Mouse (Mus musculus) ovary, adult 2 months (tissue): ENCODE measurements around the gene Fam183b. TPM values are rescaled to one million over a fixed set of nuclear protein-coding genes. Genes with fewer than 3 reads are reported as not detected.

Source experiments
- polyA plus RNA-seq: library from polyadenylated mRNA; depleted of rRNA; stranded (reverse); fragments of >200 nt; gene quantifications from 2 replicates; pipeline ENCODE4 v1.2.3, GENCODE M21; 2012; rRNA removed

Fam183b gene
- 11.9 and 17.3 TPM in 2 replicates for polyA plus RNA-seq

DNA sequence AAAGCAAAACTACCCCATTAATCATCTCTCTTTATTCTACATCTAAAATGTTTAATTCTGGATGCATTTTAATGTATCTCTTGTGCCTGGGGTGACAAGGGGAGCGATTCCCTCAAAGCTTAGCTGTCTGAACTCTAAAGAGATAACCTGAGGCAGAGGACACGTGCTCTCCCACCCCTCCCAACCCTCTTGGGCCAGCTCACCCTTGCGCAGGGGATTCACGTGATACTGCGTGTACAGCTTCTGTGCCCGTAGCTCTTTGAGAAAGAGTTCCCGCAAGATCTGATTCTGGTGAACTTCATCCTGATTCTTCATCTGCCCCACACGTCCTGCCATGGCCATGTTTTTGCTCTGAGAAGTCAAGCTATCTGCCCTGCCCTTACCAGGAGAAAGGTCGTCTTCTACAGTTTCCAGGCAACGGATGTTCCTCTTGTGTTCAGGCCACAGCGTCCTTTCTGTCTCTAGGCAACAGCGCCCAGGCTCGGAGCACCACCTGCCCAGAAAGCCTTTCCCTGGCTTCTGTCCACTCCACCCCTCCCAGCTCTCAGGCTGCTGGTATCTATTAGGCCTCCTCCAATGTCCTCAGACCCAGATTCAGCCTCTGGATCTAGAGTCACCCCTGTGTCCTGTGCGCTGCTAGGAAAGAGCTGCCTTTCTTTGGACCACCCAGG is at the start of gene Fam183b:
TSS of gene Fam183b (minus strand) at position 403 of the 671 bp plus-strand sequence.

DNA sequence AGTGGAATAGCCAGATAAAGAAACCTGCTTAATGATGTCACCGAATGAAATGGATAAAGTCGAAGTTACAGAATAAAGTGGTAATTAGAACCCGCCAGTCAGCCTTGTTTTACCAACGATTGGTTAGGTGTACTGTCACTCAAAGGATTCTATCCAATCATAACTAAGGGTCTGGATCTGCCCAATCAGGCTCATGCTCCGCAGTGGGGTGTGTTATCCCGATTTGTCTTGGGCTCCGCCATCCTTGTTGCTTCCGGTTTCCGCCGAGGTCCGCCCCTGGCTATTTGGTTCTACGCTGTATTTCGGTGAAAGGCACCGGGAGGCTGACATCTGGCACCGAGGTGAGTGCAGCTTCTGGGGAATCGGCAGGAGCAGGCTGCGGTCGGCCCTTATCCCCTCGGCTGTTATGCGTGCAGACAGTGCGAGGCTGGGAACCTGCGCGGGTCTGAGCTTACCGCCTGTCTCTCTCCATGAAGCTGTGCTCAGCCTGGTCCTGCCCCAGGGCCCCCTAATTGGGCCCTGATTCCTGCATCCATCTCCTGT is 45.2 kb upstream of the Fam183b start, which contains the start of gene Gm12258:
TSS of gene Gm12258 (plus strand) at position 240 of the 543 bp plus-strand sequence.

DNA sequence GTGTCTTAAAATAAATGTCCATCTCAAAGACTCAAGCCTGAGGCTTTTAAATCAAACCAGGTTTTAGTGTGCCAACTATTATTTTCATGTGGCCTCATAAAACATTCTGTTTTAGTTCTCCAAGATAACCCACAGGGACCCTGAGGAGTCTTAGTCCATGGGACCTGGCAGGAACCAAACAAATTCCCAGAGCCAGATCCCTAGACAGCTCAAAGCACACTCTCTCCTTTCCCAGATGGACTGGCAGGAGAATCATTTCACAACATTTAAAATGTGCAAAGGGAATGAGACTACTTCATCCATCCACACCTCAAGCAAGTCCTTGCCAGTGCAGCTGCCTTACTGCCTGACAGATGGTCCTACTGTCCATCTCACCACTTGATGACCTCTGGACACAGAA is 37.2 kb upstream of the Fam183b start, which contains the start of gene Olfr311:
TSS of gene Olfr311 (plus strand) at position 301 of the 400 bp plus-strand sequence.

DNA sequence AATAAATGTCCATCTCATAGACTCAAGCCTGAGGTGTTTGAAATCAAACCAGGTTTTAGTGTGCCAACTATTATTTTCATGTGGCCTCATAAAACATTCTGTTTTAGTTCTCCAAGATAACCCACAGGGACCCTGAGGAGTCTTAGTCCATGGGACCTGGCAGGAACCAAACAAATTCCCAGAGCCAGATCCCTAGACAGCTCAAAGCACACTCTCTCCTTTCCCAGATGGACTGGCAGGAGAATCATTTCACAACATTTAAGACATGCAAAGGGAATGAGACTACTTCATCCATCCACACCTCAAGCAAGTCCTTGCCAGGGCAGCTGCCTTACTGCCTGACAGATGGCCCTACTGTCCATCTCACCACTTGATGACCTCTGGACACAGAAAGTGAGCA is 27.2 kb upstream of the Fam183b start, which contains the start of gene Olfr312:
TSS of gene Olfr312 (plus strand) at position 301 of the 400 bp plus-strand sequence.

DNA sequence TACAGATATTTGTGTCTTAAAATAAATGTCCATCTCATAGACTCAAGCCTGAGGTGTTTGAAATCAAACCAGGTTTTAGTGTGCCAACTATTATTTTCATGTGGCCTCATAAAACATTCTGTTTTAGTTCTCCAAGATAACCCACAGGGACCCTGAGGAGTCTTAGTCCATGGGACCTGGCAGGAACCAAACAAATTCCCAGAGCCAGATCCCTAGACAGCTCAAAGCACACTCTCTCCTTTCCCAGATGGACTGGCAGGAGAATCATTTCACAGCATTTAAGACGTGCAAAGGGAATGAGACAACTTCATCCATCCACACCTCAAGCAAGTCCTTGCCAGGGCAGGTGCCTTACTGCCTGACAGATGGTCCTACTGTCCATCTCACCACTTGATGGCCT is 12.9 kb upstream of the Fam183b start, which contains the start of gene Olfr313:
TSS of gene Olfr313 (plus strand) at position 301 of the 400 bp plus-strand sequence.

DNA sequence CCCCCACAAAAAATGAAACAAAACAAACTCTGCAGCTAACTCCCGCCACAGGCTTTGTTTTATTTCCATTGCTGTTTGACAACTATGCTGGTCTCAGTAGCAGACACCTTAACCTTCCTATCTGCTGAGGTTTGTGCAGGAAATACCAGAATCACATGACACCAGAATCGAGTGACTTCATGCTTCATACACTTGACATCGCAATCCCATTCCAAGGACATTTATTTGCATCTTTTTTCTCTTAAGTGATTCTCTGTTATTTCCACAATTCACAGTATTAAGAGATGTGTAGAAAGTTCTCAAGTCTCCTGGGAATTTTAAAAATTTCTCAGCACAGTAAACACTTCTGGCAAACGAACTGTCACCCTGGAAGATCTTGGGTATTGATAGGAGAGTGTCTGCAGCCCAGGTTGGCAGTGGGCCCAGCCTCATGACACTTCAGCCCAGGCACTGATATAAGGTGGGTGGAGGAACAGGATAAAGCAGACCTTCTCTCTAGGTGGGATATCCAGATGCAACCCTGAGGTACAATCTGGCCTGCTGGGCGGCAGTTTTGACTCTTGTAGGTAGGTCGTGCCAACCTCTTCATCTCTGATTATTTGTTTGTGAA is 19.2 kb downstream of the Fam183b start, which contains the start of gene Olfr314:
TSS of gene Olfr314 (plus strand) at position 473 of the 610 bp plus-strand sequence.

DNA sequence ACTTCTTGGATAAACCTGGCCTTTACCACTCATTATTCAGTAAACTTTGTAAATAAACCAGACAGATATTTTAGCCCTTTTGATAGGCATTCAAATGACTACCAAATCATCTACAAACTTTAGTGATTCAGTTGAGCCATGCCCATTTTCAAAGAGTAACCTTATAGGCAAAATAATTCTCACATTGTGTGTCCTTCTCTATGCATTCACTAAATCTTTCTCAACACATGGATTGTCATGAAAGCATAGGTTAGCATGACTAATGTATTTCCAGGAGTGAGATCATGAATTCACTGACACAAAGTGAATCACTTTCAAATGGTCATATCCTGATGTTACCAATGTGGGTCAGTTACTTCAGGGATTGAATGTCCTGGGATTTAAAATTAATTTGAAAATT is 28.9 kb downstream of the Fam183b start, which contains the start of gene Olfr315:
TSS of gene Olfr315 (plus strand) at position 301 of the 400 bp plus-strand sequence.

DNA sequence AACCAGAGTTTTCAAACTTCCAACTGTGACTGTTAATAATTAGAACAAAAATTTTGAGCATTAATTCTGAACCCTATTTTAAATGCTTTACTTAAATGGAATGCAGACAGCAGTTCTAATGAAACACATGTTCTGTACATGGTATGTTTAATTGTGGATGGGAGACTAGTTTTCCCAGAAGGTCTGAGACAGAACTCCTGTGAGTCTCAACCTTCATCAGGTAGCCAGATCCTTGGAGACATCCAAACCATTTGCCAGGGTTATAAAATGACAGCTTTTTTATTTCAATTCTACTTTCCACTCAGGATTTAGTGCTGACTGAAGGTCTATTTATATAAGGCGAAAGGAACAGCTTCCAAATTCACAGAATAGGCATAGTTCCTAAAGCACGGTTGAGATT is 49.3 kb downstream of the Fam183b start, which contains the start of gene Olfr316:
TSS of gene Olfr316 (plus strand) at position 301 of the 400 bp plus-strand sequence.

Other genes starting within 250 kb of the Fam183b start
- 0.24 and 0.40 TPM in 2 replicates for gene Olfr328, start 246.3 kb downstream of the Fam183b start, polyA plus RNA-seq
- gene Olfr224, start 231.4 kb downstream of the Fam183b start, polyA plus RNA-seq: 0.50 TPM in 1 of 2 replicates, not detected in the other
- not detected in 2 replicates for gene Olfr325, start 224.2 kb downstream of the Fam183b start, polyA plus RNA-seq
- gene Olfr324, start 206.8 kb downstream of the Fam183b start, polyA plus RNA-seq: not detected in 2 replicates
- gene 2210407C18Rik, start 185.9 kb downstream of the Fam183b start, polyA plus RNA-seq: 0.28 TPM in 1 of 2 replicates, not detected in the other
- not detected in 2 replicates for gene Olfr323, start 171.5 kb downstream of the Fam183b start, polyA plus RNA-seq
- 0.06 TPM in 1 of 2 replicates, not detected in the other for gene Trim58, start 161.5 kb downstream of the Fam183b start, polyA plus RNA-seq
- gene Olfr322, start 143.2 kb downstream of the Fam183b start, polyA plus RNA-seq: not detected in 2 replicates
- gene Olfr320, start 120.9 kb downstream of the Fam183b start, polyA plus RNA-seq: not detected in 2 replicates
- gene Olfr319, start 102.8 kb downstream of the Fam183b start, polyA plus RNA-seq: not detected in 2 replicates
- not detected in 2 replicates for gene Olfr318, start 77.9 kb downstream of the Fam183b start, polyA plus RNA-seq
- not detected in 2 replicates for gene Olfr317, start 62.7 kb downstream of the Fam183b start, polyA plus RNA-seq
- 0.09 and 0.32 TPM in 2 replicates for gene Olfr316, start 49.2 kb downstream of the Fam183b start, polyA plus RNA-seq
- gene Olfr315, start 28.8 kb downstream of the Fam183b start, polyA plus RNA-seq: 0.18 and 0.20 TPM in 2 replicates
- not detected in 2 replicates for gene Olfr314, start 19.0 kb downstream of the Fam183b start, polyA plus RNA-seq
- not detected in 2 replicates for gene Olfr313, start 13.0 kb upstream of the Fam183b start, polyA plus RNA-seq
- gene Olfr312, start 27.3 kb upstream of the Fam183b start, polyA plus RNA-seq: not detected in 2 replicates
- gene Olfr311, start 37.3 kb upstream of the Fam183b start, polyA plus RNA-seq: not detected in 2 replicates
- gene Gm12258, start 45.2 kb upstream of the Fam183b start, polyA plus RNA-seq: 2.0 and 2.7 TPM in 2 replicates
- gene 2810021J22Rik, start 65.3 kb upstream of the Fam183b start, polyA plus RNA-seq: 4.1 and 4.3 TPM in 2 replicates
- gene Zfp39, start 102.3 kb upstream of the Fam183b start, polyA plus RNA-seq: 0.62 and 1.0 TPM in 2 replicates
- gene Btnl10, start 115.9 kb upstream of the Fam183b start, polyA plus RNA-seq: 0.08 TPM in 1 of 2 replicates, not detected in the other
- gene Rnf187, start 137.0 kb upstream of the Fam183b start, polyA plus RNA-seq: 340 and 524 TPM in 2 replicates
- 3.8 and 4.6 TPM in 2 replicates for gene Hist3h2ba, start 147.0 kb upstream of the Fam183b start, polyA plus RNA-seq
- 22.2 and 26.2 TPM in 2 replicates for gene Hist3h2a, start 152.7 kb upstream of the Fam183b start, polyA plus RNA-seq
- gene Trim17, start 152.7 kb upstream of the Fam183b start, polyA plus RNA-seq: 0.36 and 0.40 TPM in 2 replicates
- gene Trim11, start 176.1 kb upstream of the Fam183b start, polyA plus RNA-seq: 33.3 and 39.5 TPM in 2 replicates